Mouse (Mus musculus): ENCODE measurements around the gene Igsf6. TPM values are rescaled to one million over a fixed set of nuclear protein-coding genes. Genes with fewer than 3 reads are reported as not detected.

The Igsf6 gene
- under 1 TPM in 1 of 2 experiments, not detected in 1; 0.35 TPM for total RNA-seq (2021)
- long read RNA-seq, experiment 1, partial matches to known transcripts = 0 of 1 reads
- long read RNA-seq, experiment 1, other reads (novel, unspliced or antisense) = 0 of 1 reads
- long read RNA-seq, experiment 2 = 0 reads

DNA sequence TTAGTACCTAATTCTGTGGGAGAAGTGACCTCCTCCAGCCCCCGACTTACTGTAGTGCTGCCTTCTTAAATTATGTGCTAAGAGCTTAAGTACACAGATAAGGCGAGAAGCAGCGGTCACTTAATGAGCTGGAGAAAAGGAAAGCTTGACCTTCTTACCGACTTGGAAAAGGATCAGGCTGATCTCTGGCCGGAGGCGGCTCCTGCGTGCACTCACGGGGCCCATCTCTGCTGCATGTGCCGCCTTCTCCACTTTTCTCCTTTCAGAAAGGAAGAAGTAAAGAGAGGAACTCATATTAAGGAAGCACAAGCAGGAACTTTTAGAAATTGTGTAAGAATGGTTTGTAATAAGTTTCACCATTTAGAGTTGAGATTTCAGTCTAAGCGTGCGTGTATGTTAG lies at the start of gene Igsf6:
TSS of gene Igsf6 (minus strand) at position 292 of the 400 bp plus-strand sequence.
- DNase-seq (ENCODE audit: low spot score in 2 of 2) = no peak

- peak; percentile 82 to 91 for DNase-seq (ENCODE audit: low spot score in 2 of 2)
Measured at GRCm38 (mm10) chr7:121120143-121120818, 45.9 kb upstream of the Igsf6 start.

DNA sequence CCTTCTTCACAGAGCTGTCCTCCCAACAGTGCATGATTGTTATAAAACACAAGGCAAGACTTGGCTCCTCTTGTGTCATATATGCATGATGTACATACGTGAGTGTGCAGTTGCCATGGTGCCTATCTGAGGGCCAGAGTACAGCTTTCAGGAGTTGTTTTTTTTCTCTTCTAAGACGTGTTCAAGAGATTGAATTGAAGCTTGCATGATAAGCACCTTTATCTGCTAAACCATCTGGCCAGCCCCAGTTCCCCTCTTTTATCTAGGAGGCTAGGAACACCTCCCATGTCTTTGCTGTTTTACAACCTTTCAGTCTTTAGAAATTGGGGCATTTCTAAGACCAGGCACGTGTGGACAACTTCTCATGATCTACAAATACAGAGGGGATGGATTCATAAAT lies 37.4 kb upstream of the Igsf6 start:
- DNase-seq (ENCODE audit: low spot score in 2 of 2) = no peak

- no peak for DNase-seq (ENCODE audit: low spot score in 2 of 2)
Measured at GRCm38 (mm10) chr7:121111321-121111720, 36.9 kb upstream of the Igsf6 start.

GRCm38 (mm10) chr7:121107851-121108250 lies 33.5 kb upstream of the Igsf6 start:
- DNase-seq (ENCODE audit: low spot score in 2 of 2) = no peak

- no peak for DNase-seq (ENCODE audit: low spot score in 2 of 2)
Measured at GRCm38 (mm10) chr7:121098614-121099389, 24.4 kb upstream of the Igsf6 start.

DNA sequence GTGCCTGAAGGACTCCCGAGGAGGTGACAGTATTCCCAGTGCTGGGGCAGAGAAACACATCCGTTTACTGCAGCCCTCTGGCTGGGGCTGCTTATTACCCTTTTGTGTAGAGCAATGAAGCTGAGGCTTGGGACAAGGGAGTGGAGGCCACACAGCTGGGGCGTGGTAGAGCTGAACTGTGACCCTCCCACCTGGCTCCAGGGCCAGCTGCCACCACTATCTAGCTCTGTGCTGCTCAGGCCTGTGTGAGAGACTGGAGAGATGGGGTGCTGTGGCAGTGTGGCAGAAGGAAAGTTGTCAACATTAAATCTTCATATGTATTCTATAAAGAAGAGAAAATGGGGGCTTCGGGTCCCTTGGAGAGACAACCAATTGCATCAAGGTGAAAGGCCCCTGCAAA lies 18.7 kb upstream of the Igsf6 start:
- no peak for DNase-seq (ENCODE audit: low spot score in 2 of 2)

GRCm38 (mm10) chr7:121090748-121091147 lies 16.4 kb upstream of the Igsf6 start:
- no peak for DNase-seq (ENCODE audit: low spot score in 2 of 2)

DNA sequence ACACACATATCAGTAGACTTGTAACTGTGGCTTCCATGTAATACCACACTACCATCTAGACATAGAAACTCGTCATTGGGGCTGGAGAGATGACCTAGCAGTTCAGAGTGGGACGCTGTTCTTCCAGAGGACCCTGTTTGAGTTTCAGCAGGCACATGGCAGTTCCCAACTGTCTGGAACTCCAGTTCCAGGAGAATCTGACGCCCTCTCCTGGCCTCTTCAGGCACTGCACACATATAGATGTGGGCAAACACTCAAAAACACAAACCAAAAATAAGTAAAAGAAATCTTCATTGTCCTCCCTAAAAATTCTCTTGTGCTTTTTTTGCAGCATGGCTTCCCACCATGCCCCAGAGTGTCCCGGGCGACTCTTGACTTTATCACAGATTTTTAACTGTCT lies 14.4 kb upstream of the Igsf6 start:
- DNase-seq (ENCODE audit: low spot score in 2 of 2) = no peak

DNA sequence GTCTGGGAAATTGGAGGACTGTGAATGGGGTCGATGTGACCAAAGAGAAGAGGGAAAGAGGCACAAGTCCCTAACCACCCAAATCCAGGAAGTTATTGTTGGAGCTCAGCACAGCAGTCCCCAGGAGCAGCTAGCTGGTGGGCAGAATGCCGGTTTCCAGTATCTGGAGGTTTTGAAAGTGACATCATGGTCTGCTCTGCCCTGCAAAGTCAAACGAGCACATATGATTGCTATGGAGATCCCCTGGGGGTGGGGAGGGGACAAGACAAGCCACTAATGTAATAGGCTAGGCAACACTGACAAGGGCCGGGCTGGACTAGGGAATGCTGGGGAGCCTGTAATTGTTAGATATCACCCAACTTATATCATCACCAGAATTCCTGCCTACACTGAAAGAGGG lies 11.1 kb upstream of the Igsf6 start:
- no peak for DNase-seq (ENCODE audit: low spot score in 2 of 2)

DNA sequence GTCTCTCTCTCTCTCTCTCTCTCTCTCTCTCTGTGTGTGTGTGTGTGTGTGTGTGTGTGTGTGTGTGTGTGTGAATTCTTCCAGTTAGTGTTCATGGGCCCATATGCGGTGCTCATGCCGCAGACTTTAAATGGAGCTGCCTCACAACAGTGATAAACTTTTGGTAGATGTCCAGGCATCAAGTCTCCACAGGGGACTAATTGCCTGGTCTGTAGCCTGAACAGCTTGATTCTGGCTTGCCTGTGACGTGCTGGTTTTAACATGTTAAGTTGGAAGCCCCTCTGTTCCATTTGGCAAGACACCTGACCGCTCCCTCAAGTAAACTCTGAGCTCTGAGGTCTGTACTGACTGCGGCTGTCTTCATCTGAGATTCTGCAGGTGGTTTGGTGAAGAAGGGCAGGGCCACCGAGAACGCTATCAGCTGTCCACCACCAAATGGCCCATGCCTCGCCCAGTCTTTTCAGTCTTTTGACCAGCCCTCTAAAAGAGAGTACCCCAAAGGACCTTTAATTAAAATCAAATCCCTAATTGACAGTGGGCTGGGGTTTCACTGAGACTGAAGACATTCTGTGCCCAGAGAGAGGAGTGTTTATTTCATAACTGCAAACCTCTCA lies 10.6 kb upstream of the Igsf6 start:
- no peak for DNase-seq (ENCODE audit: low spot score in 2 of 2)

GRCm38 (mm10) chr7:121082949-121083513 lies 8.7 kb upstream of the Igsf6 start:
- DNase-seq (ENCODE audit: low spot score in 2 of 2) = peak in 1 of 2 experiments; percentile 42

GRCm38 (mm10) chr7:121081816-121082215 lies 7.4 kb upstream of the Igsf6 start:
- no peak for DNase-seq (ENCODE audit: low spot score in 2 of 2)

- no peak for DNase-seq (ENCODE audit: low spot score in 2 of 2)
Measured at GRCm38 (mm10) chr7:121081350-121081749, 7.0 kb upstream of the Igsf6 start, which contains the start of gene Otoa. TSS of gene Otoa (plus strand) at chr7:121081650.

- DNase-seq (ENCODE audit: low spot score in 2 of 2) = peak; percentile 65 to 79
Measured at GRCm38 (mm10) chr7:121077829-121078228, 3.5 kb upstream of the Igsf6 start.

DNA sequence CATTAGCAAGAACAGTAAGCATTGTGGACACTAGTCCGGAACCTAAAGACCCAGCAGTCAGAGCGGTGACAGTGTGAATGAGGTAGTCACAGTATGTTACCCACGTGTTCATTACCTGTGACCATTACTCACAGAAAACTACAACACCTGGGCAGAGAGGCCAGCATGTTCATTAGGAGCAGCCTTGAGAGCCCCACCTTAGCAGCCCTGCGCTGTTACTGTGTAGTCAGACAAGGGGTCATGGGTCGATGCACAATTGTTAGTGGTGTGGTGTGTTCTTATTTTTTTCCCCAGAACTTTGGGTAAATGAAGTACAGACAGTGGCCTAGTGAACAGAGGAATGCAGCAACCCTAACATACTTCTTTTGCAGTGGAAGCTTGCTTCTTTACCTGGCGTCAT lies 2.9 kb upstream of the Igsf6 start:
- no peak for DNase-seq (ENCODE audit: low spot score in 2 of 2)

- DNase-seq (ENCODE audit: low spot score in 2 of 2) = no peak
Measured at GRCm38 (mm10) chr7:121075416-121075815, 1.0 kb upstream of the Igsf6 start.

DNA sequence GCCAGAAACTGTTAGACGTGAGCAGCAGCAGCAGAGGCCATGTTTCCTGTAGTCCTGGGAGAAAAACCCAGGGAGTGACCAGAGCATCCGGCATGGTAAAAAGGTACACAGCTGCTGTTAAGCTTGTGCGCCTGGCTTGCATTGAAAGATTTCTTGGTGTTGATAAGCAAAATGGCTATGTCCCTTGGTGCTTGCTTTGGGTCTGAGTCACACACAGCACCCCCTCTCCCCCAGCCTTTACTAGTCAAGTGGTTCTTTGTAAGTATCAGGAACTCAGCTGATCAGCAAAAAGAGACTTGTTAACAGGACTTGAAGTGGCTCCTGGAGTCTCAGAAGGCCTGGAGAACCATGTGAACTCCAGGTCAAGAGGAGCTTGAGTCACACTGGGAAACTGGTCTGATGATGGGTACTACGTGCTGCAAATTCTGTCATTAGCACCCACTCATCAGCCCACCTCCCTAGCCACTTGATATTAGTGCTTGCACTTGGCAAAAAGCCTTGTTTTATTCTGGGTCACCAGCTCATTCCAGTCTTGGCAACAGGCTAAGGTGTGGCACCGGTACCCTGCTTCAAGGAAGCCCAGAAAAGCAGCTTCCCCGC lies 529 bp upstream of the Igsf6 start:
- no peak for DNase-seq (ENCODE audit: low spot score in 2 of 2)

GRCm38 (mm10) chr7:121072506-121072905 lies 1.9 kb downstream of the Igsf6 start:
- no peak for DNase-seq (ENCODE audit: low spot score in 2 of 2)

DNA sequence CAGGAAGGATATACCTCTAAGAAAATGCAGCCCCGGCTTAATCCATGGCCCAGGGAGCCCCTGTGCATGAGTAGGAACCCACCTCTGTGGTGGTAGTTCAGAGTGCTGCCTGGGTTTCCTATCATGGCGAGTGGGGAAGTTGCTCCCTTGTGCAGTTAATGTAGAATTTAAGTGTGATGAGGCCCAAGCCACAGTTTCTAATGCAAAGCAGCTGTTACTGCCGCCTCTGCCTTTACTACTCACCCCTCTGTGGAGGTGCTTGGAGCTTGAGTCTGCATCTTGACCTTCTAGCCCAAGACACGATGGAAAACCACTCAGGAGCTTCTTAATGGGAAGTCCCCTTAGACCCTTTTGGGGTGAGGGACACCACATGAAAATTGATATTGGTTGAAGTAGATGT lies 3.1 kb downstream of the Igsf6 start:
- DNase-seq (ENCODE audit: low spot score in 2 of 2) = no peak

DNA sequence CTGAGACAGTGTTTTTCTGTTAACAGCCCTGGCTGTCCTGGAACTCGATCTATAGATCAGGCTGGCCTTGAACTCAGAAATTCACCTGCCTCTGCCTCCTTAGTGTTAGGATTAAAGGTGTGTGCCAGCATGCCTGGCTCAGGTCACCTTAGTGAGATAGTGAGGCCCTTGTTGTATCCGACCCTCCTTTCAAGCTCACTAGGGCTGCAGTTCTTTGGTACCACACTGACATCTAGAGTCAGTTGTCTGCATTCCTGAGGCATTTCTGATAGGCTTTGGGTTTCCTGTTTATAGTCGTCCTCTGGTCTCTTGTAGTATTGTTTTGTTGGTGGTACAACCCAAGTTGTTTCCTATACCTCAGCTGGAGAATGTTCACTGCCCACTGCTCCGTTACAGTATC lies 10.1 kb downstream of the Igsf6 start:
- DNase-seq (ENCODE audit: low spot score in 2 of 2) = peak in 1 of 2 experiments; percentile 45
